Mouse (Mus musculus) testis, adult 2 months (tissue): ENCODE data around the gene Foxd2. TPM values are rescaled to one million over a fixed set of nuclear protein-coding genes. Genes with fewer than 3 reads are reported as not detected.

Experiments used
- H3K27ac ChIP-seq: fragments of 200-500 bp; 2 replicates; pipeline ENCODE4 v1.5.1; 2012; ENCODE audit warnings: low read depth, low read length; ENCODE audit not compliant: control insufficient read depth, insufficient read depth
- H3K27me3 ChIP-seq: fragments of 200-500 bp; 2 replicates; pipeline ENCODE4 v1.6.1; 2012; ENCODE audit warnings: mild to moderate bottlenecking, low read length, moderate library complexity; ENCODE audit not compliant: control insufficient read depth, insufficient read depth
- H3K36me3 ChIP-seq: fragments of 200-500 bp; 2 replicates; pipeline ENCODE4 v1.6.1; 2012; ENCODE audit warnings: mild to moderate bottlenecking, low read length; ENCODE audit not compliant: control insufficient read depth, insufficient read depth
- H3K4me1 ChIP-seq: fragments of 200-500 bp; 2 replicates; pipeline ENCODE4 v1.6.1; 2012; ENCODE audit warnings: low read length; ENCODE audit not compliant: control insufficient read depth, insufficient read depth
- H3K4me3 ChIP-seq: fragments of 200-500 bp; 2 replicates; pipeline ENCODE4 v1.5.1; 2012; ENCODE audit warnings: low read depth, mild to moderate bottlenecking, low read length, moderate library complexity, mixed read lengths; ENCODE audit not compliant: control insufficient read depth
- CTCF ChIP-seq: fragments of 200-500 bp; IDR thresholded peaks from 2 replicates; pipeline ENCODE4 v1.5.1; 2012; ENCODE audit warnings: low read depth, mild to moderate bottlenecking, inconsistent platforms, low read length, moderate library complexity; ENCODE audit not compliant: control insufficient read depth, insufficient read depth, insufficient replicate concordance
- POLR2A ChIP-seq: fragments of 200-500 bp; IDR thresholded peaks from 2 replicates; pipeline ENCODE4 v1.6.1; 2012; ENCODE audit warnings: low read depth, mild to moderate bottlenecking, inconsistent platforms, low read length, moderate library complexity; ENCODE audit not compliant: control insufficient read depth
- polyA plus RNA-seq: library from polyadenylated mRNA; depleted of rRNA; stranded (reverse); fragments of >200 nt; gene quantifications from 2 replicates; pipeline ENCODE4 v1.2.3, GENCODE M21; 2012

The Foxd2 gene
- polyA plus RNA-seq, 1 experiment = 0.22 TPM

DNA sequence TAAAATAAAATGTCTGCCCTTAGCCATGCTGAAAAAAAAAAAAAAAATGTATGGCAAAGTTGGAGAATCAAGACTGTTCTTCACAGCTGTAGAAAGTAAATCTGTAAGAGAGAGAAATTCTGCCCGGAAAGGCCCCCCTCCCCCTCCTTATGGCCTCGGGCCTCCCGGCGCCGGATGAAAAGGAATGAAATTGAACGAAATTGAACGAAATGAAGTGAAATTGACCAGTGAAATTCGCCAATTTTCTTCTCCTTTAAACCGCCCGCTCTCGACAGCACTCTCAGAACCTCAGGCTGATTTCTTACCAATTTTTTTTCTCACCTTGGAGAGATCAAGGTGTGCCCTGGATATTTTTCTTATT lies 5.3 kb downstream of the Foxd2 start:
- TF ChIP-seq CTCF (no peak), POLR2A (no peak)
- Histone ChIP-seq H3K36me3 (no peaks in the 10 kb centered on the region), H3K4me1 (peaks cover 14% of the 10 kb centered on the region), H3K27me3 (peaks cover 6% of the 10 kb centered on the region), H3K27ac (no peak overlapping the region), H3K4me3 (no peak overlapping the region)

DNA sequence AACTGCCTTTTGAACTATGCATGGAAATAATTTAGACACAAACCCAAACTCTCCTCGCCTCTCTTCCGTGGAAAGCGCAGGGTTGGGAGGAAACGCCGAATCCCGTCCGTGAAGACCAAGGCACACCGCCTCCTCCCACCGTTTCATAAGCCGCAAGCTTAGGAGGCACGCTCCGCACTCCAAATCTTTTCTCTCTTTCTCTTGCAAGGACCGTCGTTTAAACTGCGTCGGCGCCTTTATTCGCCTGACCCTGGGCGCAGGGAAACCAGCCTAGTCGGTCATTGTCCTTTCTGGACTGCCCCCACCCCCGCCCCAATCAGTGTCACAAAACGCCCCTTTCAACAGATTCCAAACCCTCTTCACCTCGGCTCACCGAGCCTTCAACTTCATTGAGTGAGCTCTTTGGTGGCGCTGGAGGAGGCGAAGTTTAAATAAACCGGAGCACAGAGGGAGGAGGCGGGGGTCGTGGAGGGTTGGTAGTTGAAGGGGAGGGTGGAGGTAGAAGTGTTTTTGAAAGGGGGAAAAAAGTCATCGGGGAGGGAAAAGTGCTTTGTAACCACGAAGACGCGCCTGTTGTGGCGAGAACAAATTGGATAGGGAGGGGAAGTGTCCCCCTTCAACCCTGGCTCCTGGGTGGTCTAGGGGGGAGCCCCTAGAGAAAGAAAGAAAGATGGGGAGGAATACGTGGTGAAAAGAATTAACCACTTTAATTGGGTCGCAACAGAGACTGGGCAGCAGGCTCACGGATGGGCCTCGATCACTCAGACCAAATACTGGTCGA lies 5.8 kb downstream of the Foxd2 start:
- no peak overlapping the region for H3K27ac ChIP-seq
- TF ChIP-seq POLR2A = no peak
- no peak for TF ChIP-seq CTCF
- H3K27me3 ChIP-seq = peaks cover 6% of the 10 kb centered on the region; the same call in 1 of the 2 replicates
- no peaks in the 10 kb centered on the region for H3K36me3 ChIP-seq
- peaks cover 10% of the 10 kb centered on the region for H3K4me1 ChIP-seq
- no peak overlapping the region for H3K4me3 ChIP-seq

DNA sequence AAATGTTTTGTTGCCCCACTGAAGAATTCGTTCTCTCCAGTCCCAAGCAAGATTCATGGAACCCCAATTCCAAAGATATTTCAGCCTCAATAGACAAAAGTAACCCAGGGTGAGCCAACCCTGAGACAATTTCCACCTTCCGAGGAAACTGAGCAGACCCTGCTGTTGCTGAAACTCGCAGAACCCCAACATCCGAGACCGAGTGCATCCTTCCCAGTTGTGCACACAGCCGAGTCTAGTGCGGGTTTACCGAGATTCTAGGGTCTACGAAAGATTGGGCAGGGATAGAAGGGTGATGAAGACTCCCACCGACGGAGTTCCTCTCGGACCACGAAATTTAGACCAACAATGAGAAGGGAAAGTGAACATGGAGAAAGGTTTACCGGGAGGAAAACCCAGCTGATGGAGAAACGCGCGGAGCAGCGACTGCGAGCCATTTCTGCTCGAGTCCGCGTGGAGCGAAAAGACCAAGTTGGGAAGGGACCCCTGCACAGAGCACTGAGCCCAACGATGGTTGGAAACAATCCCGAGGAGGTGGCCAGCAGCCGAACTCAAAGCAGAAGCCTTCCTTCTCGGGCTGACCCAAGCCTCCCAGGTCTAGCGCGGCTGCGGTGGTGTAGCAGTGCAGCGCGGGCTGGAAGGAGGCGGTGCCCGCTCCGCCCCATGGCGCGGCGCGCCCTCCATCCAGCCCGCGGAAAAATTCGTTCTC lies 6.9 kb downstream of the Foxd2 start:
- Histone ChIP-seq H3K36me3 (no peaks in the 10 kb centered on the region), H3K4me1 (peaks cover 4% of the 10 kb centered on the region), H3K27me3 (no peaks in the 10 kb centered on the region; the same call in 1 of the 2 replicates), H3K27ac (no peak overlapping the region), H3K4me3 (no peak overlapping the region)
- no peak for TF ChIP-seq CTCF
- TF ChIP-seq POLR2A = no peak

DNA sequence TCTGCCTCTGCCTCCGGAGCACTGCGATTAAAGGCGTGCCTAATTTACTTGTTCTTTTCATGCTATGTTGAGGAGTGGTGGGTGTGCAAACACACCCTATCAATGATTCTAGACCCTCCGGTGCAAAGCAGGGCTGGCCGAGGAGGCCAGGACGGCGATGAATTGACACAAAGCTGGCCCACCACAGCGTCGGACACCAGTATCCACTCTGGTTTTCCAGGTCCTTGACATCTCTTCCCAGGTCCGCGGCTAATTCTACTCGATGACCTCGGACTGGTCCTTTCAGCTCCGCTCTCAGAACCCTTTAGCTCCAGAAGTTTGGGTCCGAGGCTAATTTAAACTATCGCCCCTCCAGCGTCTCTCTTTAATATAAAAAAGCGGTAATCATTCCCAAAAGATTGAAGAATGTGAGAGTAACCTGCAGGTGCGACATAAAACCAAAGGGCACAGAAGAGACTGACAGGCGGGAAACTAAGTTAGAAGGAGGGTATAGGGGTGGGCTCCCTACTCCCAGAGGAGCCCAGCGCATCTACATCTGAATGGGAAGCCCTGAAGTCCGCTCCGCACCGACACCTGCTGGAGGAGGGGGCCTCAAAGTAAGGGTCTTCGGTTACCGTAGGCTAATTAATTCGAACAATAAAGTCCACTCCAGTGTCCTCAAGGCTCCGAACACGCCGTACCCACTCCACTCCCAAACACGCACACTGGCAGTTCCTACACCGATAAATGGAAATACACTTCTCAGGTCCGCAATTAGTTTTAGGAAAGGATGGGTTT lies 7.6 kb downstream of the Foxd2 start:
- H3K4me3 ChIP-seq = no peak overlapping the region
- H3K27me3 ChIP-seq = no peaks in the 10 kb centered on the region; the same call in 1 of the 2 replicates
- TF ChIP-seq POLR2A (no peak), CTCF (no peak)
- H3K4me1 ChIP-seq = peaks cover 4% of the 10 kb centered on the region
- H3K27ac ChIP-seq = no peak overlapping the region
- no peaks in the 10 kb centered on the region for H3K36me3 ChIP-seq

DNA sequence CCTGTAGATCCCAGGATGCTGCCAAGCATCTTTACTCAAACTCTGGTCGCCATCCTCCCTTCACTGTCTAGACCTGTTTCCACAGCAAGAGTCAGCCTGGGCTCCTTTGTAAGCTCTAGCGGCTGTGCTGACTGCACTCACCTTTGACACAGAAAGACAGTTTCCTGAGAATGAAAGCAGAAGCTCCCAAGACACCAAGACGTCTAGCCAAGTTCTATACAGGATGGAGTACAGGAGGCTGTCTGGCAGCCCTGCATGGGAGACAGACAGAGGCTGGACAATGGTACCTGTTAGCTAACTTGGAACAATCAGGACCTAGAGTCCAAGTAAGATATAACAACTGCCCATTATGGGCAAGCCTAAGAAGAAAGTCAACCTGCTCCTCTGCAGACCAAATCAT lies 8.8 kb downstream of the Foxd2 start:
- Histone ChIP-seq H3K27ac (no peak overlapping the region), H3K4me3 (no peak overlapping the region), H3K27me3 (no peaks in the 10 kb centered on the region), H3K36me3 (no peaks in the 10 kb centered on the region), H3K4me1 (peaks cover 4% of the 10 kb centered on the region)
- TF ChIP-seq CTCF = no peak
- TF ChIP-seq POLR2A = no peak

DNA sequence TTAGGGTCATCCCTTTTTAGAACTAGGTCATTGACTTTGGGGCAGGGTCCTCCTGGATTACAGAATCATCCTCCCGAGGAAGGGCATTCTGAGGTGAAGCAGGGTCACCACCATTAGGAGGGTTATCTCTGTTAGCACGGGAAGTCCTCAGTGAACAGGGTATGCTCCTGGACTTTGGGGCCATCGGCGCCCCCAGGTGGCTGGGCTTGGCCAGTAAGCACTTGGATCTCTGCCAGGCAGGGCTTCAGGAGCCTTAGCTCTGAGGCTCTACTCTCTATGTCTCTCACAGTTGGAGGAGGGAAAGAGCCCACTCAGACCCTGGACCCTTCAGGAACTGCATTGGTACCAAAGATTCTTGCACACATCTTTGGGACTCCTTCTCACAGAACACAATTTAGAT lies 10.8 kb downstream of the Foxd2 start:
- no peaks in the 10 kb centered on the region for H3K36me3 ChIP-seq
- no peak overlapping the region for H3K27ac ChIP-seq
- no peak overlapping the region for H3K4me3 ChIP-seq
- no peaks in the 10 kb centered on the region for H3K27me3 ChIP-seq
- TF ChIP-seq CTCF = peak; percentile 31; the same call in 1 of the 2 replicates
- TF ChIP-seq POLR2A = no peak
- peaks cover 4% of the 10 kb centered on the region for H3K4me1 ChIP-seq

DNA sequence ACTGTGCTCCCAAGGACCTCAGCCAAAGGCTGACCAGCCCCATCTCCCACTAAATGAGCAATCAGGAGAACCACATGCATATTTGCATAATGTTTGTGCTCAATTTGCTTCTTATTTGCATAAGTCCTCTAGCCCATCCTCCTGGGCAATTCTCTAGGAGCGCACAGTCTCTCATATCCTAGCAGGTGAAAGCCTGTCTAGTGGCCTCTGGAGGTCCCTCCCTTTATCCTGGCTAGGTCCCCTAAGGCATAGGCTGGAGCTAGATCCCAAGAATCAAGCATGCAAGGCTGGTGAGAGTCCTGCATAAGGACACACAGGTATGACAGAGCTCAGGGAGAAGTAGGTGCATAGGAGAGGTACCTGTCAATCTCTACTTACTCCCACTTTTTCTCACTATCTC lies 26.4 kb downstream of the Foxd2 start:
- H3K27ac ChIP-seq = no peak overlapping the region
- no peaks in the 10 kb centered on the region for H3K36me3 ChIP-seq
- H3K27me3 ChIP-seq = no peaks in the 10 kb centered on the region
- no peak overlapping the region for H3K4me3 ChIP-seq
- TF ChIP-seq POLR2A (no peak), CTCF (no peak)
- no peaks in the 10 kb centered on the region for H3K4me1 ChIP-seq
